Mouse (Mus musculus): ENCODE results near the gene Ttc37.

DNA sequence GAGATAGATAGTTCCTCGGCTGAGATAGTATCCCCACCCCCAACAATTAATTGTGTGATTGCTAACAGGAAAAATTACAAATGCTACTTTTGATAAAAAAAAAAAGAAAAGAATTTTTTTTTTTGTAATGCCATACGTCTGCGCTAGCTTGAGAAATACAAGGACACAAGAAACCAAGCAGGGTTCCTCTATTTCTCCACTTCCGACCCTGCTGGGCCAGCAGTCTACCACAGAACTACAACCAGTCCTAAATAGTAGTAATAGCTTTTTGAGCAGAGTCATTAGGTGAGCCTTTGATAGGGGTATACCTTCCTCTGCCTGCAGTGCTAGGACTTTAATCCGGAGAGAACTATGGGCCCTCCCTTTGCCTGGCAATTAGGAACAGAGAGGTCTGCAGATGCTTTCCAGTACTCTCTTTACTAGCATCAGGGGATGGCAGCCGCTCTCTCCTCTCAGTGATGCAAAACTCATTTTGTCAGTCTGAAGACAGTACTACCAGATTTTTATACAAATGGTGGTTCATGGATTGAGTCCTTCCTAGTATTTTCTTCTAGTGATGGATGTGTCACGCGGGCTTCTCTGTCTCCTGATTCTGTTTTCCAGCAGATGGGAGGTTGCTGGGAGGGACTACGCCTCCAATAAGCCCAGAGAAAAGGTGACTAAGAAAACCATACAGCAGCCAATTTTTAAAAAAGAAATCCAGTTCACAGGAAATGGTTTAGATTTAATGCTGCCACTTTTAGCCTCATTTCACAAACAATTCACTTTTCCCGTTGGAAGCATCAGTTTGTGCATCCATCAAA lies 41.1 kb upstream of the Ttc37 start:
- TF ChIP-seq CTCF (IDR thresholded peaks at IDR 0.05; ENCODE audit: insufficient read depth, low read depth, low read length) = no peak
- TF ChIP-seq POLR2A (IDR thresholded peaks at IDR 0.05; ENCODE audit: insufficient read depth, low read depth, low read length) = no peak
